Mouse (Mus musculus): ENCODE measurements around the gene Nudt1. TPM values are rescaled to one million over a fixed set of nuclear protein-coding genes. Genes with fewer than 3 reads are reported as not detected.

Nudt1 gene
- polyA plus RNA-seq, 1 experiment from 2014 or later = 44.8 TPM

GRCm38 (mm10) chr5:140346050-140346449 is 24.6 kb downstream of the Nudt1 start:
- no peaks in the 10 kb centered on the region for H3K36me3 ChIP-seq (replicated peaks; ENCODE audit: control insufficient read depth, insufficient read depth, low read depth, low read length)
- no peak overlapping the region for H3K27ac ChIP-seq (replicated peaks; ENCODE audit: low read depth, low read length)
- H3K9ac ChIP-seq (replicated peaks; ENCODE audit: low read length) = no peak overlapping the region

GRCm38 (mm10) chr5:140349882-140350281 is 28.4 kb downstream of the Nudt1 start:
- no peak for ATAC-seq (replicated peaks; ENCODE audit: insufficient number of reproducible peaks, low FRiP score, low TSS enrichment, low read depth)
- Histone ChIP-seq H3K4me1 (ENCODE audit: control insufficient read depth, insufficient read depth, low read length) (no peaks in the 10 kb centered on the region), H3K9me3 (replicated peaks; ENCODE audit: control insufficient read depth, low read length) (no peaks in the 10 kb centered on the region), H3K4me3 (ENCODE audit: low read depth, low read length) (no peak overlapping the region), H3K36me3 (replicated peaks; ENCODE audit: control insufficient read depth, insufficient read depth, low read depth, low read length) (peaks cover 10% of the 10 kb centered on the region), H3K27me3 (ENCODE audit: control insufficient read depth, insufficient read depth, low read length) (no peaks in the 10 kb centered on the region), H3K9ac (replicated peaks; ENCODE audit: low read length) (no peak overlapping the region), H3K4me2 (ENCODE audit: low read depth, low read length) (no peak overlapping the region), H3K27ac (replicated peaks; ENCODE audit: low read depth, low read length) (no peak overlapping the region)
- WGBS = 94% methylated on average over 9 of the region's 9 CpGs
- no peak for DNase-seq (ENCODE audit: low spot score)

More at GRCm38 (mm10) chr5:140346050-140346449, 24.6 kb downstream of the Nudt1 start:
- 79% methylated on average over 1 of the region's 1 CpGs for WGBS
- Histone ChIP-seq H3K27me3 (ENCODE audit: control insufficient read depth, insufficient read depth, low read length) (no peaks in the 10 kb centered on the region), H3K9me3 (replicated peaks; ENCODE audit: control insufficient read depth, low read length) (no peaks in the 10 kb centered on the region), H3K4me1 (ENCODE audit: control insufficient read depth, insufficient read depth, low read length) (no peaks in the 10 kb centered on the region), H3K4me3 (ENCODE audit: low read depth, low read length) (no peak overlapping the region), H3K4me2 (ENCODE audit: low read depth, low read length) (no peak overlapping the region)
- ATAC-seq (replicated peaks; ENCODE audit: insufficient number of reproducible peaks, low FRiP score, low TSS enrichment, low read depth) (no peak), DNase-seq (ENCODE audit: low spot score) (no peak)

- H3K4me3 ChIP-seq (ENCODE audit: low read depth, low read length) = no peak overlapping the region
- no peak overlapping the region for H3K9ac ChIP-seq (replicated peaks; ENCODE audit: low read length)
- ATAC-seq (replicated peaks; ENCODE audit: insufficient number of reproducible peaks, low FRiP score, low TSS enrichment, low read depth) (no peak), DNase-seq (ENCODE audit: low spot score) (no peak)
- H3K4me2 ChIP-seq (ENCODE audit: low read depth, low read length) = no peak overlapping the region
- no peaks in the 10 kb centered on the region for H3K27me3 ChIP-seq (ENCODE audit: control insufficient read depth, insufficient read depth, low read length)
- 92% methylated on average over 8 of the region's 8 CpGs for WGBS
- H3K27ac ChIP-seq (replicated peaks; ENCODE audit: low read depth, low read length) = no peak overlapping the region
- H3K4me1 ChIP-seq (ENCODE audit: control insufficient read depth, insufficient read depth, low read length) = no peaks in the 10 kb centered on the region
- peaks cover 10% of the 10 kb centered on the region for H3K36me3 ChIP-seq (replicated peaks; ENCODE audit: control insufficient read depth, insufficient read depth, low read depth, low read length)
- H3K9me3 ChIP-seq (replicated peaks; ENCODE audit: control insufficient read depth, low read length) = no peaks in the 10 kb centered on the region
These were observed 29.5 kb downstream of the Nudt1 start for GRCm38 (mm10) chr5:140350731-140351497.

- DNase-seq (ENCODE audit: low spot score) (no peak), ATAC-seq (replicated peaks; ENCODE audit: insufficient number of reproducible peaks, low FRiP score, low TSS enrichment, low read depth) (no peak)
- H3K9me3 ChIP-seq (replicated peaks; ENCODE audit: control insufficient read depth, low read length) = no peaks in the 10 kb centered on the region
- no peaks in the 10 kb centered on the region for H3K4me1 ChIP-seq (ENCODE audit: control insufficient read depth, insufficient read depth, low read length)
- no peak overlapping the region for H3K4me2 ChIP-seq (ENCODE audit: low read depth, low read length)
- no peak overlapping the region for H3K9ac ChIP-seq (replicated peaks; ENCODE audit: low read length)
- H3K27ac ChIP-seq (replicated peaks; ENCODE audit: low read depth, low read length) = no peak overlapping the region
- H3K27me3 ChIP-seq (ENCODE audit: control insufficient read depth, insufficient read depth, low read length) = no peaks in the 10 kb centered on the region
- WGBS = 92% methylated on average over 6 of the region's 6 CpGs
- H3K4me3 ChIP-seq (ENCODE audit: low read depth, low read length) = no peak overlapping the region
- peaks cover 10% of the 10 kb centered on the region for H3K36me3 ChIP-seq (replicated peaks; ENCODE audit: control insufficient read depth, insufficient read depth, low read depth, low read length)
These were observed 30.9 kb downstream of the Nudt1 start for GRCm38 (mm10) chr5:140352352-140352751.

GRCm38 (mm10) chr5:140355934-140356333 is 34.5 kb downstream of the Nudt1 start:
- H3K4me2 ChIP-seq (ENCODE audit: low read depth, low read length) = no peak overlapping the region
- H3K27ac ChIP-seq (replicated peaks; ENCODE audit: low read depth, low read length) = no peak overlapping the region
- no peaks in the 10 kb centered on the region for H3K27me3 ChIP-seq (ENCODE audit: control insufficient read depth, insufficient read depth, low read length)
- 84% methylated on average over 11 of the region's 11 CpGs for WGBS
- no peaks in the 10 kb centered on the region for H3K4me1 ChIP-seq (ENCODE audit: control insufficient read depth, insufficient read depth, low read length)
- no peak for DNase-seq (ENCODE audit: low spot score)
- ATAC-seq (replicated peaks; ENCODE audit: insufficient number of reproducible peaks, low FRiP score, low TSS enrichment, low read depth) = no peak
- H3K4me3 ChIP-seq (ENCODE audit: low read depth, low read length) = no peak overlapping the region
- H3K9me3 ChIP-seq (replicated peaks; ENCODE audit: control insufficient read depth, low read length) = no peaks in the 10 kb centered on the region
- no peak overlapping the region for H3K9ac ChIP-seq (replicated peaks; ENCODE audit: low read length)
- H3K36me3 ChIP-seq (replicated peaks; ENCODE audit: control insufficient read depth, insufficient read depth, low read depth, low read length) = peaks cover 10% of the 10 kb centered on the region

- H3K27me3 ChIP-seq (ENCODE audit: control insufficient read depth, insufficient read depth, low read length) = no peaks in the 10 kb centered on the region
These were observed 36.0 kb downstream of the Nudt1 start for GRCm38 (mm10) chr5:140357466-140357865.

GRCm38 (mm10) chr5:140359930-140360674 is 38.6 kb downstream of the Nudt1 start:
- Histone ChIP-seq H3K36me3 (replicated peaks; ENCODE audit: control insufficient read depth, insufficient read depth, low read depth, low read length) (no peaks in the 10 kb centered on the region; the same call in none of the 2 replicates), H3K4me3 (ENCODE audit: low read depth, low read length) (no peak overlapping the region), H3K4me1 (ENCODE audit: control insufficient read depth, insufficient read depth, low read length) (no peaks in the 10 kb centered on the region), H3K9me3 (replicated peaks; ENCODE audit: control insufficient read depth, low read length) (no peaks in the 10 kb centered on the region), H3K9ac (replicated peaks; ENCODE audit: low read length) (no peak overlapping the region), H3K27me3 (ENCODE audit: control insufficient read depth, insufficient read depth, low read length) (no peaks in the 10 kb centered on the region), H3K4me2 (ENCODE audit: low read depth, low read length) (no peak overlapping the region), H3K27ac (replicated peaks; ENCODE audit: low read depth, low read length) (no peak overlapping the region)
- ATAC-seq (replicated peaks; ENCODE audit: insufficient number of reproducible peaks, low FRiP score, low TSS enrichment, low read depth) (no peak), DNase-seq (ENCODE audit: low spot score) (no peak)
- WGBS = 72% methylated on average over 14 of the region's 14 CpGs

More at GRCm38 (mm10) chr5:140357466-140357865, 36.0 kb downstream of the Nudt1 start:
- H3K4me1 ChIP-seq (ENCODE audit: control insufficient read depth, insufficient read depth, low read length) = no peaks in the 10 kb centered on the region
- no peak for ATAC-seq (replicated peaks; ENCODE audit: insufficient number of reproducible peaks, low FRiP score, low TSS enrichment, low read depth)
- no peak overlapping the region for H3K4me2 ChIP-seq (ENCODE audit: low read depth, low read length)
- H3K4me3 ChIP-seq (ENCODE audit: low read depth, low read length) = no peak overlapping the region
- H3K36me3 ChIP-seq (replicated peaks; ENCODE audit: control insufficient read depth, insufficient read depth, low read depth, low read length) = peaks cover 3% of the 10 kb centered on the region
- no peak for DNase-seq (ENCODE audit: low spot score)
- WGBS = 88% methylated on average over 3 of the region's 3 CpGs
- no peak overlapping the region for H3K9ac ChIP-seq (replicated peaks; ENCODE audit: low read length)
- no peaks in the 10 kb centered on the region for H3K9me3 ChIP-seq (replicated peaks; ENCODE audit: control insufficient read depth, low read length)
- no peak overlapping the region for H3K27ac ChIP-seq (replicated peaks; ENCODE audit: low read depth, low read length)

GRCm38 (mm10) chr5:140364415-140364814 is 43.0 kb downstream of the Nudt1 start:
- Histone ChIP-seq H3K4me2 (ENCODE audit: low read depth, low read length) (no peak overlapping the region), H3K9ac (replicated peaks; ENCODE audit: low read length) (no peak overlapping the region), H3K36me3 (replicated peaks; ENCODE audit: control insufficient read depth, insufficient read depth, low read depth, low read length) (no peaks in the 10 kb centered on the region), H3K4me1 (ENCODE audit: control insufficient read depth, insufficient read depth, low read length) (no peaks in the 10 kb centered on the region), H3K9me3 (replicated peaks; ENCODE audit: control insufficient read depth, low read length) (no peaks in the 10 kb centered on the region), H3K4me3 (ENCODE audit: low read depth, low read length) (no peak overlapping the region), H3K27ac (replicated peaks; ENCODE audit: low read depth, low read length) (no peak overlapping the region), H3K27me3 (ENCODE audit: control insufficient read depth, insufficient read depth, low read length) (no peaks in the 10 kb centered on the region)
- DNase-seq (ENCODE audit: low spot score) (no peak), ATAC-seq (replicated peaks; ENCODE audit: insufficient number of reproducible peaks, low FRiP score, low TSS enrichment, low read depth) (no peak)
- 93% methylated on average over 5 of the region's 5 CpGs for WGBS
